Mouse (Mus musculus): ENCODE measurements around the gene Samd4b.

The Samd4b gene

GRCm38 (mm10) chr7:28466721-28467212 is 131.2 kb downstream of the Samd4b start:
- peaks cover 34% of the 10 kb centered on the region for H3K27me3 ChIP-seq (ENCODE audit: insufficient read depth, low read length)
- TF ChIP-seq CTCF (conservative IDR thresholded peaks at IDR 0.05; ENCODE audit: low read length) (no peak), NANOG (IDR thresholded peaks at IDR 0.05; ENCODE audit: borderline replicate concordance, low read length) (no peak), POU5F1 (IDR thresholded peaks at IDR 0.05; ENCODE audit: borderline replicate concordance, low read length) (no peak)
- H3K4me3 ChIP-seq (replicated peaks; ENCODE audit: low read length), result peak overlapping the region; percentile 80
- peaks cover 49% of the 10 kb centered on the region for H3K4me1 ChIP-seq (replicated peaks; ENCODE audit: low read depth, low read length)
- no peaks in the 10 kb centered on the region for H3K9me3 ChIP-seq (ENCODE audit: low read length)
- H3K36me3 ChIP-seq (ENCODE audit: insufficient read depth, low read length), result peaks cover 14% of the 10 kb centered on the region

GRCm38 (mm10) chr7:28464416-28465212 is 133.3 kb downstream of the Samd4b start:
- Histone ChIP-seq H3K9me3 (ENCODE audit: low read length) (no peaks in the 10 kb centered on the region), H3K4me3 (replicated peaks; ENCODE audit: low read length) (peak overlapping the region; percentile 57), H3K4me1 (replicated peaks; ENCODE audit: low read depth, low read length) (peaks cover 57% of the 10 kb centered on the region), H3K36me3 (ENCODE audit: insufficient read depth, low read length) (peaks cover 36% of the 10 kb centered on the region), H3K27me3 (ENCODE audit: insufficient read depth, low read length) (peaks cover 31% of the 10 kb centered on the region)
- no peak for TF ChIP-seq POU5F1 (IDR thresholded peaks at IDR 0.05; ENCODE audit: borderline replicate concordance, low read length)
- TF ChIP-seq CTCF (conservative IDR thresholded peaks at IDR 0.05; ENCODE audit: low read length), result no peak

- H3K4me1 ChIP-seq (replicated peaks; ENCODE audit: low read depth, low read length), result peaks cover 73% of the 10 kb centered on the region
- no peaks in the 10 kb centered on the region for H3K9me3 ChIP-seq (ENCODE audit: low read length)
- no peak overlapping the region for H3K4me3 ChIP-seq (replicated peaks; ENCODE audit: low read length)
- peaks cover 54% of the 10 kb centered on the region for H3K36me3 ChIP-seq (ENCODE audit: insufficient read depth, low read length)
- TF ChIP-seq CTCF (conservative IDR thresholded peaks at IDR 0.05; ENCODE audit: low read length), result no peak
- TF ChIP-seq POU5F1 (IDR thresholded peaks at IDR 0.05; ENCODE audit: borderline replicate concordance, low read length), result no peak
- no peak for TF ChIP-seq NANOG (IDR thresholded peaks at IDR 0.05; ENCODE audit: borderline replicate concordance, low read length)
- H3K27me3 ChIP-seq (ENCODE audit: insufficient read depth, low read length), result peaks cover 23% of the 10 kb centered on the region
Observed at GRCm38 (mm10) chr7:28462769-28463168, 135.2 kb downstream of the Samd4b start.

GRCm38 (mm10) chr7:28460361-28460760 is 137.6 kb downstream of the Samd4b start:
- Histone ChIP-seq H3K36me3 (ENCODE audit: insufficient read depth, low read length) (peaks cover 72% of the 10 kb centered on the region), H3K4me1 (replicated peaks; ENCODE audit: low read depth, low read length) (peaks cover 57% of the 10 kb centered on the region)
- TF ChIP-seq POU5F1 (IDR thresholded peaks at IDR 0.05; ENCODE audit: borderline replicate concordance, low read length) (no peak), NANOG (IDR thresholded peaks at IDR 0.05; ENCODE audit: borderline replicate concordance, low read length) (no peak), CTCF (conservative IDR thresholded peaks at IDR 0.05; ENCODE audit: low read length) (no peak)

GRCm38 (mm10) chr7:28452361-28453005 is 145.5 kb downstream of the Samd4b start:
- Histone ChIP-seq H3K4me3 (replicated peaks; ENCODE audit: low read length) (peak overlapping the region; percentile 85), H3K4me1 (replicated peaks; ENCODE audit: low read depth, low read length) (peaks cover 48% of the 10 kb centered on the region), H3K9me3 (ENCODE audit: low read length) (no peaks in the 10 kb centered on the region), H3K36me3 (ENCODE audit: insufficient read depth, low read length) (peaks cover 29% of the 10 kb centered on the region), H3K27me3 (ENCODE audit: insufficient read depth, low read length) (0 out of 2 replicates have a peak, but pooled peaks cover 2% of the 10 kb centered on the region)
- TF ChIP-seq POU5F1 (IDR thresholded peaks at IDR 0.05; ENCODE audit: borderline replicate concordance, low read length) (no peak), NANOG (IDR thresholded peaks at IDR 0.05; ENCODE audit: borderline replicate concordance, low read length) (no peak), CTCF (conservative IDR thresholded peaks at IDR 0.05; ENCODE audit: low read length) (no peak)

More at GRCm38 (mm10) chr7:28460361-28460760, 137.6 kb downstream of the Samd4b start:
- Histone ChIP-seq H3K27me3 (ENCODE audit: insufficient read depth, low read length) (peaks cover 7% of the 10 kb centered on the region), H3K9me3 (ENCODE audit: low read length) (no peaks in the 10 kb centered on the region), H3K4me3 (replicated peaks; ENCODE audit: low read length) (no peak overlapping the region)

- H3K27me3 ChIP-seq (ENCODE audit: insufficient read depth, low read length), result 0 out of 2 replicates have a peak, but pooled peaks cover 2% of the 10 kb centered on the region
- peaks cover 55% of the 10 kb centered on the region for H3K4me1 ChIP-seq (replicated peaks; ENCODE audit: low read depth, low read length)
- no peaks in the 10 kb centered on the region for H3K9me3 ChIP-seq (ENCODE audit: low read length)
- TF ChIP-seq NANOG (IDR thresholded peaks at IDR 0.05; ENCODE audit: borderline replicate concordance, low read length) (no peak), CTCF (conservative IDR thresholded peaks at IDR 0.05; ENCODE audit: low read length) (no peak), POU5F1 (IDR thresholded peaks at IDR 0.05; ENCODE audit: borderline replicate concordance, low read length) (no peak)
- H3K4me3 ChIP-seq (replicated peaks; ENCODE audit: low read length), result peak within 1 kb of the TSS; percentile 85
- H3K36me3 ChIP-seq (ENCODE audit: insufficient read depth, low read length), result peaks cover 22% of the 10 kb centered on the region
Observed at GRCm38 (mm10) chr7:28451531-28452360, 146.2 kb downstream of the Samd4b start, which contains the start of gene Lrfn1. Gene Lrfn1 (plus strand): TSS chr7:28451980.

- H3K36me3 ChIP-seq (ENCODE audit: insufficient read depth, low read length), result no peaks in the 10 kb centered on the region
- no peak for TF ChIP-seq CTCF (conservative IDR thresholded peaks at IDR 0.05; ENCODE audit: low read length)
- no peak for TF ChIP-seq NANOG (IDR thresholded peaks at IDR 0.05; ENCODE audit: borderline replicate concordance, low read length)
- no peak for TF ChIP-seq POU5F1 (IDR thresholded peaks at IDR 0.05; ENCODE audit: borderline replicate concordance, low read length)
- no peaks in the 10 kb centered on the region for H3K9me3 ChIP-seq (ENCODE audit: low read length)
- H3K4me1 ChIP-seq (replicated peaks; ENCODE audit: low read depth, low read length), result peaks cover 55% of the 10 kb centered on the region
- peaks cover 2% of the 10 kb centered on the region; the same call in 1 of the 2 replicates for H3K27me3 ChIP-seq (ENCODE audit: insufficient read depth, low read length)
- peak overlapping the region; percentile 65 for H3K4me3 ChIP-seq (replicated peaks; ENCODE audit: low read length)
Observed at GRCm38 (mm10) chr7:28447865-28448820, 149.8 kb downstream of the Samd4b start.

Measured in E14TG2a.4 (cell line).